Mouse (Mus musculus): Measurements from ENCODE around the gene Osbpl11.

DNA sequence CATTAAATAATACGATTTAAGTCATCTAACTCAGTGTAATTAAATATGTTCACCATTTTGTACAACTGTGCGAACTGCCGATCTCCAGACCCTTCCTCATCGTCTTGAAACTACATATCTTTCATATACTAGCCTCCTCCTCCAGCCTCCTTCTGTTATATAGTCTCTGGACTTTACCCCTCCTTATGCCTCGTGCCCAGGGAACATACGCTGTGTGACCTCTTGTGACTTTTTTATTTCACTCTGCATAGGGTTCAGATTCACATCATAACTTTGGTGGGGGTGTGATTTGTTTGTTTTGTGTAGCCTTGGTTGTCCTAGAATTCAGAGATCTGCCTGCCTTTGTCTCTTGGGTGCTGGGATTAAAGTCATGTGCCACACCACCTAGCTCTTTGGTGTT, 11.7 kb downstream of the Osbpl11 start:
- TF ChIP-seq CTCF (conservative IDR thresholded peaks at IDR 0.05; ENCODE audit: insufficient read depth, insufficient read length, low read depth, low read length) (no peak), POLR2A (IDR thresholded peaks at IDR 0.05; ENCODE audit: low read depth, low read length) (no peak)
